Mouse (Mus musculus) neutrophil, adult 5-6 weeks (primary cell): ENCODE results near the gene Comtd1. TPM values are rescaled to one million over a fixed set of nuclear protein-coding genes. Genes with fewer than 3 reads are reported as not detected.
A peak's percentile ranks its signal among the peaks of the same experiment; 100 is the strongest.

ENCODE experiments used
- ATAC-seq: fragments of 151-379, 151-347 bp; 2 replicates; pipeline ENCODE4 v1.8.0; 2017; ENCODE audit warnings: mild to moderate bottlenecking, moderate TSS enrichment; ENCODE audit not compliant: insufficient number of reproducible peaks, poor library complexity, low FRiP score, severe bottlenecking; ENCODE audit errors: extremely low read depth
- total RNA-seq: library from RNA; stranded (forward); fragments of 200-1000 nt; gene quantifications from 2 replicates; pipeline ENCODE4 v1.2.3, GENCODE M21; 2017

Gene Comtd1
- total RNA-seq, 1 experiment from 2014 or later, result 17.2 TPM

DNA sequence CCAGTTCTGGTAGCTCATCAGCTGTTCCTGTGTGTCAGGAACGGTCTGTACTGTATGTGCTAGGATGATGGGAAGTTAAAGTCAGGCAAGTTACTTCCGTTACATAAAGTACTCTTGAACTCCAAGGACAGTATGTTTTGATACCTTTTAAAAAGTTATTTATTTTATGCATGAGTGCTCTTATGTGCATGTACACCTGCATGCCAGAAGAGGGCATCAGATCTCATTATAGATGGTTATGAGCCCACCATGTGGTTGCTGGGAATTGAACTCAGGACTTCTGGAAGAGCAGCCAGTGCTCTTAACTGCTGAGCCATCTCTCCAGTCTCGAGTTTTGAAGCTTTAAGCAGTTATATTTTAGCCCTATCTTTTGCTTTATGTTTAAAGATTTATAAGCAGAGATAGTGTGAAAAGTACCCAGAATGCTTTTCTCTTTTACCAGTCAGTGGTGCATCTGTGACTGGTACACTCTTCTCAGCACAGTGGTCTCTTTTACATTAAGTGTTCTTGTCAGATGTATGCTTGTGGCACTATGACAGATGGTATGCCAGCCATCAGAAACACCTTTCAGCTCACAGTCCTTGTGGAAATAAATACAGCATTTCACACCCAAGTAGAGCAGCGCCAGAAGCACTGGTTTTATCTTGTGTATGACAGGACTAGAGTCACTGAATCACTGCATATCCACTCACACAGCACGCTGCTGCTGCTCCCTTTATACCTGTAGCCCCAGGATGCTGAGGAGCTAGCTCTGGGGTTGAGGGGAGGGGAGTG, 6.8 kb downstream of the Comtd1 start:
- no peak for ATAC-seq

DNA sequence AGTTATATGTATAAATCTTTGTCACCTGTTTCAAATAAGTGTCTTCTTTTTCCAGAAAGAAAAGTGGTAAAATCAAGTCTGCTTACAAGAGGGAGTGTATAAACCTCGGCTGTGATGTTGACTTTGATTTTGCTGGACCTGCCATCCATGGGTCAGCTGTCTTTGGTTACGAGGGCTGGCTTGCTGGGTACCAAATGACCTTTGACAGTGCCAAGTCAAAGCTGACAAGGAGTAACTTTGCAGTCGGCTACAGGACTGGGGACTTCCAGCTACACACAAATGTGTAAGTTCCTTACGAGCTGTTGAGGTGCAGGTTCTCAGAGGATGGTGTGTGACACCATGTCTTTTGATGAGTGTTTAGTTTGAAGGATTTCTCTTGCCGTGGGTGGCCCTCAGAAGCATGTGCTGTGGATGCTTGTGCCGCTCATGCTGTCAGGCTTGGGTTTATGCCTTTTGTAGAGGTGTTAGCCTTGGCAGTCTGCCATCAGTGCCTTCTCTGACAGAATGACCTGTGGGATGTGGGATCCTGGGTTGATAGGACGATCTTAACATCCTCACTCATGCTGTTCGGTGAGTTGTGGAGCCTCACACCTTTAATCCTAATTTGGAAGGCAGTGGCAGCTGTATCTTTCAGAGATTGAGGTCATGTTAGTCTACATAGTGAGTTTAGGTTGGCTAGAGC, 10.3 kb downstream of the Comtd1 start:
- ATAC-seq, result no peak

DNA sequence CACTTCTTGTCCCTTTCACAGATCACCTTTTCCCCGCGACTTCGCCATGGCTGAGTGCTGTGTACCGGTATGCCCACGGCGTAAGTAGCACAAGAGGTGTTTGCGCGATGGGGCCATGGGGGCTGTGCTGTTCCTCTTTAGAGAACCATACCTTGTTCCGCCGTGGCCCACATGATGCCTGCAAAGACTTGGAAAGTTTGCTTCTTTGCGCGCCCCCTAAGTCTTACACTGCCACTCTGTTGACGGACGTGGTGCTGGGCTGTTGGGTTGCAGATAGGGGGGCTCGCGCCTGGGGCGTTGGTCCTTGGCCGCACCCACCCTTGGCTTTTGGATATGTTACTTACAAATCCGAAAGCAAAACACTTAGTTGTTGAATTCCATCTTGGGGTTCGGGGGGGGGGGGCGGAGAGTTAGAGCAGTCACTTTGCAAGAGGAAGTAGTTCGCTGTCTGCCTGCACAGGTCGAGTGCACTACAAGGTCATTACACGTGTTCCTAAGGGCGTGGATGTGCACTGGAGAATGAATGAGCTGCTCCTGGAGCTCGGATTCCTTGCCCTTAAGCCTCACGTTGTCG, 16.9 kb downstream of the Comtd1 start:
- peak; percentile 63; the same call in 1 of the 2 replicates for ATAC-seq

DNA sequence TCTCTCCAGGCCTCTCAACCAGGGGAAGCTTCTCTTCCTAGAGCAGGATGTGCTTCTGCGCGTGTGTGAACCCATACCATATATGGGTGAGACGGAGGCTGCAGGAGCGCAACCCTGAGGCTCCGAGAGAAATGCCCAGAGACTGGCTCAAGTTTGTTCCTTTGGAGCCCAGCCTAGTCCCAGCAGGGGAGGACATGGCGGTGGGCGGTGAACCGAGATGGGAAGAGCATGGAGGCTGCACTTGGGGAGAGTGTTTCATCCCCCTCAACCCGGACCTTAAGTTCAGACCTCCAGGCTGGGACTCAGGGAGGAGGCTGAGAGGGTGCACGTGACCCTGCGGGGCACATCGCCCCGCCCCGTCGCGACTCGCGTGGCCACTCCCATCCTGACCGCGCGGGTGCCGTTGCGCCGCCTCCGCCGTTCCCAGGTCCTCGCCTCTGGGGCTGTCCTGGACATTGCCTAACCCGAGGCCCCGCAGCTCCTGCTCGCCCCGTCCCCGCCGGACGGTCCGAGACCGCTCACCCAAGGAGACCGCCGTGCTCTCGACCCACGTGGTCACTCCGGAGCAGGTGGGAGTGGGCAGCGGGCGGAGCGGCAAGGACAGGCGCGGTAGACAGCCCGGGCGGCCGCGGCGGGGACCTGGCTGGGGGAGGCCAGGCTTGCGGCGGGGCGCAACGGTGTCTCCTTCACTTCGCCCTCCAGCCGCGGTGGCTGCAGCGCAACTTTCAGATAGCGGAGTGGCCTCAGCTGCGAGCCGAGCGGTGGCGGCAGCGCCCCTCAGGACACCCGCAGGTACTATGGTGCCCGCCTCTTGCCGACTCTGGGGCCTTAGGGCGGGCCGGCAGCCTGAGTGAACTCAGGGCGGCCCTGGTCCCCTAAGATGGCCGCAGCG, 17.7 kb downstream of the Comtd1 start:
- ATAC-seq, result peak; percentile 81

DNA sequence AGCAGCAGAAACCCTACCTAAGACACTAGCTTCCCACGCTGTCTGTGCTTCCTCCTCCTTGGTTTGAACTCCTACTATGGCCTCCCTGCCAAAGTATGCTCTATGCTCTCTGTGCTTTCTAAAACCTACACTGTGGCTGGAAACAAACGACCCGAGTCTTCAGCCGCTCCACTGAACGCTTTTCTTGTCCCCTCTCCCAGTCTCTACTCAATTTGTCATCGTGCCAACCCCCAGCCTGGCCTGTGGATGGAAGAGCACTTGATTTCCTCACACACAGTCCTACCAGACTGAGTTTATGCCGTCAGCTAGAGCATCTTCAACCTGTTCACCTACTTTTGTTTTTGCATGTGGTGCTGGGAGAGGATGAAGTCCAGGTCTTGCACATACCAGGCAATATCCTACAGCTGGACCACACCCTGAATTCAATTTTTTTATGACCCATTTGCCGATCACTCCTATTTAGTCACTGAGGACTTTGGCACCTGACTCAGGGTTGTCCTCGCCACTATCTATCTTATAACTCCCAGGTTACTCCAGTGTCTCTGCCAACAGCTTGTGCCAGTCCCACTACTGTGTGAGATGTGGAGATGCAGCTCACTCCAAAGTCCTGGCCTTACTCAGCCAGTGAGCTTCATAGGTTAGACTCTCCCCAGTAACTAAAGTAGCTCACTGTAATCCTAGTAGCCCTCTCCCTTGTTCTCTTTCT, 22.8 kb downstream of the Comtd1 start:
- no peak for ATAC-seq

- ATAC-seq, result no peak
Measured at GRCm38 (mm10) chr14:21824938-21825337, 23.8 kb downstream of the Comtd1 start, which contains the start of gene Vdac2. Gene Vdac2 (plus strand): TSS chr14:21825238.

DNA sequence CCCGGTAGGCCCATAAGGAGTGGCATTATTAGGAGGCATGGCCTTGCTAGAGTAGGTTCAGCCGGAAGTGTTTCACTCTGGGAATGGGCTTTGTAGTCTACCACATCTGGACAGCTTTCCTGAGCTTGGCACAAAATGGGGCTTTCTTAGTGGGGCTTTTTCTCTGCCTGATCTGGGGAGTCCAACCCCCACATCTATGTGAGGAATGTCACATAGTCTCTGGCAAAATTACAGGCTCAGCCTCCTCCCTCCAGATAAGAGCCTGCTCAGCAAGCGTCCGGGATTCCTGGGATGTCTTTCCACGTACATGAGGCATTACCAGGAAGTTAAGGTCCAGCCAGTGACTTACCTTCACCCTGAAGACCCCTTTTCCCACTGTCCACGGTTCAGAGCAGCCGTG, 24.9 kb downstream of the Comtd1 start:
- ATAC-seq, result no peak

GRCm38 (mm10) chr14:21822795-21823374, 25.9 kb downstream of the Comtd1 start:
- ATAC-seq, result no peak

DNA sequence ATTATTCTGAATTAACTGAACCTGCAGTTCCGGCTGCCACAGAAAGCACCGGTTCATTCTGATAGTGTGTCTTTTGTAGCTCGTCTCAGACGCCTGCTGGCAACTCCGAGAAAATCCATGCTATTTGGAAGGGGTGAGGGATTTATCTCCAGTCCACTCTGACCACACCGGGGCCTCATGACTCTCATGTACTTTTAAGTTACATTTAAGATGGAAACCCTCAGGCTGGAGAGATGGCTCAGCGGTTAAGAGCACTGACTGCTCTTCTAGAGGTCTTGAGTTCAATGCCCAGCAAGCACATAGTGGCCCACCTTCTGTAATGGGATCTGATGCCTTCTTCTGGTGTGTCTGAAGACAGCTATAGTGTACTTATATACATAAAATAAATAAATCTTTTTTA, 26.5 kb downstream of the Comtd1 start:
- no peak for ATAC-seq

DNA sequence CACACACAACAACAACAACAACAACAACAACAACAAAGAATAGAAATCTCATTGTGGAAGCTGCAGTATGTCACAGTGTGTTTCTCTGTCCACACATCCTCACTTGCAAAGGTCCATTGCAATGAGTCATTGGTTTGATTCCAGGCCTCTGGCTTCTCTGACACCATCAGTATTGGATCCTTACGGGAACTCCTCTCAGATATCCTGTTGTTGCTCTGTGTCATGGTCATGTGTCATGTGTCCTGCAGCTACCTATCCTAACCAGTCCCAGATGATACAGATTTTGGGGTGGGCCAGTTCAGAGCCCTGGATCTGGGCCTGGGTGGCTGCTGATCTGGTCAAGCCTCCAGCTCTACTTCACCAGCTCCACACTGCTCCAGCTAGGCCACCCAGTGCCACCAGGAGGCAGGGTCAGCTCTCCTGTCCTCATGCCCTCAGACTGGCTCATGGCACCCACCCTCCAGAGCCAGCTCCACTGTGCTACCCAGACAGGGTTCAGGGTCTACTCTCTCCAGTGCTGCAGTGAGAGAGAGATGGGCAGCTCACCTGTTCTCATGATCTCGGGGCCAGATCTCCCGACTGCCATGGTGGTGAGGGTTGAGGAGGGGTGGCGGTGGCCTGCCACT, 27.8 kb downstream of the Comtd1 start:
- no peak for ATAC-seq

DNA sequence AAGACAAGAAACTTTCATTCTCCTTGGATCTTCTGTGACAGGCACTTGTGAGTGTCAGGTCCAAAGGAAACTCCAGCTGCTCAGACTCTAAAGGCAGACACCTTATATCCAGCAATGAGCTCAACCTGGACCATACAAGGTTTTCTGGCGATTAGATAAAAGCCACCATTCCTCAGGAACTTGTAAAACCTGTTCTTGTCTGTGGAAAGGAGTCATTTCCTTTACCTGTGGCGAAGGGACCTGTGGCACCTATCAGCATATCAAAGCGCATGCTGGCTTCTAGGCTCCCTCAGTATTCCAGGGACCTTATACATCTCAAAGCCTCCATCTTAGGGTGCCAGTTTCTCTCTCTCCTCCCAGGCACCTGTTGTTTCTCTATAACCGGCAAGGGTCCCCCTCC, 31.3 kb downstream of the Comtd1 start:
- no peak for ATAC-seq

DNA sequence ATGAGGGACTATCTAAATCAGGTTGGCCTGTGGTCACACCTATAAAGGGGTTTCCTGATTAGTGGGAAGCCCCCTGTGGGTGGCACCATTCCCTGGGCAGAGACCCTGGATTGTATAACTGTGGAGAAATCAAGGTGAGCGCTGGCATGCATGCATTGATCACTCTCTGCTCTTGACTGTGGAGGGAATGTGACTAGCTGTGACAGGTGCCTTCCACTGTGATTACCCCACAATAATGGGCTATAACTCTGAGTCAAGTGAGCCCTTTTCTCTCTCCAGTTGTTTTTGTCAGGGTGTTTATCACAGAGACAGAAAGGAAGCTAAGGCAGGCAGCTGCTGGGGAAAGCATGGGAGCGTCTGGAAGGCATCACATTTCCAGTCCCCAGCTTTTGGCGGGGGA, 32.5 kb downstream of the Comtd1 start:
- ATAC-seq, result no peak

DNA sequence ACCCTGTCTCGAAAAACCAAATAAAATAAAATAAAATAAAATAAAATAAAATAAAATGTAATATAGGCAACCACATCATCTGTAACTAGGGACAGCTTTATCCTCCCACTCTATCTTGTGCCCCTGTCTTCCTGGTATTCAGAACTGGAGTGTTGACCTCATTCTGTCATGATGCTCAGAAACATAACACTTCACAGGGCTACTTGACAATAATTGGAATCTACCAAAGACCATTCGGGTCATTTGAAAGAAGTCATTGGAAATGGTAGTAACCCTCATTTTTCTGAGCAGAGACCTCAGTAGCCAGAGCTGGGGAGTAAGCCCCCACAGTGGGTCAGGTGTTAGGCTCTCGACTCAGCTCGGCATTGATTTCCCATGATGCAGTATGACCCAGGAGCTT, 34.2 kb downstream of the Comtd1 start:
- ATAC-seq, result no peak

DNA sequence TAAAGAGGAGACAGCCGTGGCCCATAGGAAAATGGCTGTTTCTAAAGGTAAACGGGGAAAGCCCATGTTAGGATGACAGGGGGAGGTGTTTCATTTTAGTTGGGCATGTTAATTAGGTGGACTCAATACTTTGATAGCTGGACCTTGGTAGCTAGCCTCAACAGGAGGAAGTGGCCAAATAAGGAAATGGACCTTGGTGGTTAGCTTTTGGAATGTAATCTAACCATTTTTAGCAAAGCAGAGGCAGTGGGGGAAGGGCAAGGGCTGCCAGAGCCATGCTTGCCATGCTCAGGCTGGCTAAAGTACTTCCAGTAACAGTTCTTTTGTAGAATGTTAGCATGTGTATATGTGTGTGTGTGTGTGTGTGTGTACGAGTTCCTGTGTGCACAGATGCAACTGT, 34.9 kb downstream of the Comtd1 start:
- ATAC-seq, result no peak

DNA sequence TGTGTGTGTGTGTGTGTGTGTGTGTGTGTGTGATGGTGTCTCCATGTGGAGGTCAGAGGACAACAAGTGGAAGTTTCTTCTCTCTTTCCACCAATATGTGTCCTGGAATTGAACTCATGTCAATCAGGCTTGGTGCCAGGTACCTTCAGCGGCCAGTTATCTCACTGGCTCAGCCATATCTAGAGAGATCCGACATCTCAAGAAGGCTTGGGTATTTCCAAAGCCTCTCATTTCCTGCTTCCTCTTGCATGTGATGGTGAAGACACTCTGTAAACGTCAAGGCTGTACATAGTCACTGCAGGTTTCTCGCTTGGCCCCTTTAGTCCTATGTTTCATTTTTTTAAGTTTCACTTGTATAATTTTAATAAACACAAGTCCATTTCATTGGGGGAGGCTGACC, 35.6 kb downstream of the Comtd1 start:
- no peak for ATAC-seq

- ATAC-seq, result peak; percentile 68
Measured at GRCm38 (mm10) chr14:21812590-21813162, 36.1 kb downstream of the Comtd1 start.

GRCm38 (mm10) chr14:21811744-21812393, 36.9 kb downstream of the Comtd1 start:
- no peak for ATAC-seq
